Comparison of ENCODE assay signal across 7 mouse cellular contexts in the genomic region with DNA sequence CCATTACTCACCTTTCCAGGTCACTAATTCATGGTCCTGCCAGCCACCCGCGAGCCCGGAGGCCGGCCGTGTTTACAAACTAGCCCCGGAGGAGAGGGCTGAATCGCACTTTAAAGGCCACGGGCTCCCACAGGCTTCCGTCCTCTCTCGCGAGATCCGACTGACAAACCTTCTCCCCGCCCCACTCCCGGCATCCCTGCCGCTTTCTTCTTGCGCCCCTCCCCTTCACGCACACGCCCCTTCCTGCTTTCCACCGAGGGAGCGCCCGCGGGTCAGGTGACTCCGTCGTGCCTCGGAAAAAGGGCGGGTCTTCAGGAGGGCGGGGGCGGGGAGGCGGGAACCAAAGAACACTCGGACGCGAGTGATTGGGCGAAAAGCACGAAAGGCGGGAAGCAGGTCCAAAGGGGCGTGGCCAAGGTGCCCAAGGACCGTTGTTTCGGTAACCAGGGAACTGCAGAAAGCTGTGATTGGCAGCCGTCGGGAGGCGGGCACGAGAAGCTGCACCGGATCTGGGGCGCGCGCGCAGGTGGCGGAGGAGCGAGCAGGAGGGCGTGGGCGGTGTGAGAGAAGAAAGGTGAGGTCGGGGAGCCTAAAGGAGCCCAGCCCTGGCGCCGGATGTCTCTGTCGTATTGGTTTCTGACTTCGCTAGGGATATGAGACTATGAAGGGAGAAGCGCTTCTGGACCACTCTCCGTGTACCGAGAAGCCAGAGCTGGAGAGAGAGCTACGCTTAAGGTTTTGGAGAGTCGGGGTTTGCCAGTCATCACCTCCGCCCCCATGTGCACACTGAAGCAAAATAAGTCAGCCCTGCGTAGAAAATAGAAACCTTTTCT. TPM values are rescaled to one million over a fixed set of nuclear protein-coding genes. Genes with fewer than 3 reads are reported as not detected.
DNase-seq lines count a peak whose midpoint lies in the region; ATAC-seq and TF ChIP-seq lines count a peak whose summit lies in the region.

A gene (minus strand): TSS at position 176 of the 833 bp plus-strand sequence.

- ATAC-seq in intestine, postnatal 0 days, result peak; percentile 97
- peak; percentile 95 for ATAC-seq in midbrain, embryonic 12.5 days (ENCODE audit: low FRiP score, low read depth)

- no peaks in the 10 kb centered on the region for H3K9me3 ChIP-seq in embryonic facial prominence, embryonic 10.5 days
- no peaks in the 10 kb centered on the region for H3K9me3 ChIP-seq in intestine, postnatal 0 days (ENCODE audit: control insufficient read depth)
- H3K9me3 ChIP-seq in midbrain, embryonic 12.5 days, result no peaks in the 10 kb centered on the region

- H3K27me3 ChIP-seq in embryonic facial prominence, embryonic 10.5 days (replicated peaks; ENCODE audit: low read depth, poor library complexity, severe bottlenecking), result no peaks in the 10 kb centered on the region
- H3K27me3 ChIP-seq in intestine, postnatal 0 days (replicated peaks; ENCODE audit: control insufficient read depth, insufficient read depth, low read length), result no peaks in the 10 kb centered on the region
- no peaks in the 10 kb centered on the region for H3K27me3 ChIP-seq in midbrain, embryonic 12.5 days
- H3K27me3 ChIP-seq in small intestine, adult 2 months (ENCODE audit: control insufficient read depth, insufficient read depth, low read length), result no peaks in the 10 kb centered on the region

- intact Hi-C loops in left cerebral cortex, postnatal 4 days (cut with DNase I), result no loop called here

- DNase-seq in adrenal gland, postnatal 10 days, result peak; percentile 98
- DNase-seq in embryonic facial prominence, embryonic 10.5 days (ENCODE audit: low spot score), result peak; percentile 99
- DNase-seq in gonadal fat pad, adult 2 months (ENCODE audit: low read depth), result peak; percentile 90
- peak; percentile 100 for DNase-seq in left cerebral cortex, postnatal 4 days

- TF ChIP-seq CTCF in intestine, postnatal 0 days (IDR thresholded peaks at IDR 0.05; ENCODE audit: low read depth), result no peak
- TF ChIP-seq CTCF in small intestine, adult 2 months (IDR thresholded peaks at IDR 0.05; ENCODE audit: extremely low read depth, insufficient read length, insufficient replicate concordance, low read depth, low read length), result no peak

- H3K4me2 ChIP-seq in intestine, postnatal 0 days (replicated peaks; ENCODE audit: low read depth), result peak within 1 kb of the TSS; percentile 91
- H3K4me2 ChIP-seq in midbrain, embryonic 12.5 days (replicated peaks), result peak within 1 kb of the TSS; percentile 78

- peak within 1 kb of the TSS; percentile 97 for H3K9ac ChIP-seq in intestine, postnatal 0 days (ENCODE audit: low read depth, low read length)
- H3K9ac ChIP-seq in midbrain, embryonic 12.5 days (replicated peaks), result peak within 1 kb of the TSS; percentile 97

- H3K4me3 ChIP-seq in embryonic facial prominence, embryonic 10.5 days, result peak within 1 kb of the TSS; percentile 94
- H3K4me3 ChIP-seq in intestine, postnatal 0 days (ENCODE audit: low read depth, low read length), result peak within 1 kb of the TSS; percentile 100
- peak within 1 kb of the TSS; percentile 96 for H3K4me3 ChIP-seq in midbrain, embryonic 12.5 days
- peak within 1 kb of the TSS; percentile 97 for H3K4me3 ChIP-seq in small intestine, adult 2 months (ENCODE audit: low read depth, low read length)

- WGBS in embryonic facial prominence, embryonic 10.5 days, result under 1% methylated on average over 63 of the region's 63 CpGs
- WGBS in intestine, postnatal 0 days, result under 1% methylated on average over 63 of the region's 63 CpGs
- under 1% methylated on average over 59 of the region's 63 CpGs for WGBS in midbrain, embryonic 12.5 days
- WGBS in small intestine, adult 2 months, result under 1% methylated on average over 63 of the region's 63 CpGs

- peaks cover 18% of the 10 kb centered on the region for H3K36me3 ChIP-seq in embryonic facial prominence, embryonic 10.5 days (replicated peaks)
- H3K36me3 ChIP-seq in intestine, postnatal 0 days (ENCODE audit: control insufficient read depth, insufficient read depth), result no peaks in the 10 kb centered on the region
- H3K36me3 ChIP-seq in midbrain, embryonic 12.5 days, result no peaks in the 10 kb centered on the region; the same call in 1 of the 2 replicates
- no peaks in the 10 kb centered on the region for H3K36me3 ChIP-seq in small intestine, adult 2 months (ENCODE audit: control insufficient read depth, insufficient read depth, low read length)

- peak; percentile 93 for TF ChIP-seq POLR2A in small intestine, adult 2 months (IDR thresholded peaks at IDR 0.05; ENCODE audit: low read depth, low read length)

- peaks cover 10% of the 10 kb centered on the region for H3K4me1 ChIP-seq in embryonic facial prominence, embryonic 10.5 days
- H3K4me1 ChIP-seq in intestine, postnatal 0 days (replicated peaks; ENCODE audit: control insufficient read depth, insufficient read depth, low read length), result no peaks in the 10 kb centered on the region
- peaks cover 8% of the 10 kb centered on the region; the same call in 1 of the 2 replicates for H3K4me1 ChIP-seq in midbrain, embryonic 12.5 days
- H3K4me1 ChIP-seq in small intestine, adult 2 months (ENCODE audit: control insufficient read depth, insufficient read depth, insufficient read length, low read length), result peaks cover 2% of the 10 kb centered on the region; the same call in 1 of the 2 replicates

- peak within 1 kb of the TSS; percentile 97 for H3K27ac ChIP-seq in embryonic facial prominence, embryonic 10.5 days (replicated peaks)
- peak within 1 kb of the TSS; percentile 89 for H3K27ac ChIP-seq in intestine, postnatal 0 days (ENCODE audit: low read depth, low read length)
- peak within 1 kb of the TSS; percentile 95 for H3K27ac ChIP-seq in midbrain, embryonic 12.5 days (replicated peaks)
- peak within 1 kb of the TSS; percentile 75 for H3K27ac ChIP-seq in small intestine, adult 2 months (ENCODE audit: insufficient read depth, low read depth, low read length)

RNA-seq across cellular contexts. Expression of the gene that starts here (rescaled TPM):
- 10 to 100 TPM; 68.2 to 88.0 TPM for total RNA-seq in adrenal gland, postnatal 10 days (2021)
- 80.0 and 86.4 TPM in 2 replicates for polyA plus RNA-seq in embryonic facial prominence, embryonic 10.5 days (2016; fragmentation: Nextera tagmentation; extraction: Ambion mirVana)
- polyA plus RNA-seq in gonadal fat pad, adult 2 months (2012; rRNA removed), result 12.1 and 14.9 TPM in 2 replicates
- 24.2 and 25.7 TPM in 2 replicates for polyA plus RNA-seq in intestine, postnatal 0 days (2015; fragmentation: Nextera tagmentation; extraction: Ambion mirVana)
- 100 to 1,000 TPM; 138 to 148 TPM for total RNA-seq in left cerebral cortex, postnatal 4 days (2021)
- 102 and 115 TPM in 2 replicates for polyA plus RNA-seq in midbrain, embryonic 12.5 days (2016; fragmentation: Nextera tagmentation; extraction: Ambion mirVana)
- 3.7 and 6.6 TPM in 2 replicates for polyA plus RNA-seq in small intestine, adult 2 months (2012; rRNA removed)

Comparison
In these comparisons a context has a peak if more than half of its experiments do, and no peak if none do; other contexts are left out.
1. Peak in every context shown above with its lines: DNase-seq, ATAC-seq, H3K4me3 ChIP-seq and H3K27ac ChIP-seq.